Mouse (Mus musculus) hindbrain, postnatal 0 days (tissue): ENCODE measurements around the gene Sgk1. TPM values are rescaled to one million over a fixed set of nuclear protein-coding genes. Genes with fewer than 3 reads are reported as not detected.
"Not testable (repeated sequence)": the region's sequence is repeated elsewhere in the genome, so short reads cannot be mapped to it uniquely, and the experiment has no call there.

ENCODE experiments used
- ATAC-seq: fragments of 200-750 bp; cut with Nextera tagmentation; 2 replicates; pipeline ENCODE4 v1.8.0; 2017; ENCODE audit warnings: mild to moderate bottlenecking, moderate TSS enrichment, moderate library complexity
- DNase-seq: peaks from one replicate; pipeline ENCODE4 v3.0.0-alpha.2; 2015; ENCODE audit warnings: low spot score
- H3K27ac ChIP-seq: fragments of 300-500 bp; sonication (generic); 2 replicates; pipeline ENCODE4 v1.5.1; 2014; ENCODE audit warnings: mild to moderate bottlenecking
- H3K27me3 ChIP-seq: fragments of 300-500 bp; sonication (generic); 2 replicates; pipeline ENCODE4 v1.6.1; 2014; ENCODE audit warnings: low read length, mixed read lengths; ENCODE audit not compliant: insufficient read depth
- H3K36me3 ChIP-seq: fragments of 300-500 bp; sonication (generic); 2 replicates; pipeline ENCODE4 v1.6.1; 2014; ENCODE audit warnings: low read length, mixed read lengths; ENCODE audit not compliant: insufficient read depth
- H3K4me1 ChIP-seq: fragments of 300-500 bp; sonication (generic); 2 replicates; pipeline ENCODE4 v1.6.1; 2014; ENCODE audit warnings: antibody characterized with exemption, low read length, mixed read lengths; ENCODE audit not compliant: insufficient read depth
- H3K4me2 ChIP-seq: fragments of 300-500 bp; sonication (generic); 2 replicates; pipeline ENCODE4 v1.6.1; 2014; ENCODE audit warnings: low read depth, mild to moderate bottlenecking, low read length, moderate library complexity, mixed read lengths
- H3K4me3 ChIP-seq: fragments of 300-500 bp; sonication (generic); 2 replicates; pipeline ENCODE4 v1.5.1; 2014; ENCODE audit warnings: low read length
- H3K9ac ChIP-seq: fragments of 300-500 bp; sonication (generic); replicated peaks from 2 replicates; pipeline ENCODE4 v1.6.1; 2014; ENCODE audit warnings: mild to moderate bottlenecking, low read length, moderate library complexity, mixed read lengths
- H3K9me3 ChIP-seq: fragments of 300-500 bp; sonication (generic); 2 replicates; pipeline ENCODE4 v1.6.1; 2016; ENCODE audit warnings: low read length, mixed read lengths
- CTCF ChIP-seq: IDR thresholded peaks from 2 replicates; pipeline ENCODE4 v1.5.1; 2016; ENCODE audit warnings: antibody characterized with exemption, control low read depth, low read depth
- WGBS: fragments of 180-500 bp; shearing (Covaris S2); extraction: QIAGEN DNeasy Blood & Tissue Kit; methylation state at CpG from one replicate; pipeline ENCODE4 v1.1.7; 2014; 5-methylcytosine and 5-hydroxymethylcytosine counted together
- polyA plus RNA-seq: library from polyadenylated mRNA; unstranded; fragments of >200 nt; fragmentation: Nextera tagmentation; extraction: Ambion mirVana; gene quantifications from 2 replicates; pipeline ENCODE4 v1.2.1, GENCODE M21; 2015
- total RNA-seq: library from RNA; depleted of rRNA; stranded (reverse); fragments of >200 nt; gene quantifications from 2 replicates; pipeline ENCODE4 v1.2.3, GENCODE M21; 2014; rRNA removed

Gene Sgk1
- total and polyA plus RNA-seq, 2 experiments from 2014 or later: 57.1 to 71.8 TPM

DNA sequence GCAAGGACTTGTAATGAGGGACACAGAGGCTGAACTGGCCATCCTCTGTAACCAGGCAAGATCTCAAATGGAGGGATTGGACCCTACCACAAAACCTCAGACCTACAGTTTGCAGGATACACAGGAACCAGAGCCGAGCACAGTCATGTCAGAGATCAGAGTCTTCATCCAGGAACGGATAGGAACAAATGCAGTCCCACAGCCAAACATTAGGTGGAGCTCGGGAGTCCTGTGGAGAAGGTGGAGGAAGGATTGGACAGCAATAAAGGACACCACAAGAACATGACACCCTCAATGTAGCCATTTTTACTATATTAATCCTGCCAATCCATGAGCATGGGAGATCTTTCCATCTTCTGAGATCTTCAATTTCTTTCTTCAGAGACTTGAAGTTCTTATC lies 154.3 kb downstream of the Sgk1 start:
- peak; percentile 28 for DNase-seq
- not testable (repeated sequence) for H3K4me2 ChIP-seq, H3K4me3 ChIP-seq, H3K27me3 ChIP-seq, H3K9ac ChIP-seq, ATAC-seq, H3K36me3 ChIP-seq, H3K4me1 ChIP-seq, H3K9me3 ChIP-seq, H3K27ac ChIP-seq
- WGBS: 7% methylated on average over 3 of the region's 3 CpGs
- TF ChIP-seq CTCF: peak; percentile 68

Other genes starting within 250 kb of the Sgk1 start
- gene 4930444G20Rik, start 185.9 kb downstream of the Sgk1 start, total RNA-seq: not detected in 2 replicates
- gene 4930444G20Rik, start 185.9 kb downstream of the Sgk1 start, polyA plus RNA-seq: not detected in 2 replicates